Mouse (Mus musculus) urinary bladder, postnatal 14 days (tissue): ENCODE measurements around the gene Dgkg.
A peak's percentile ranks its signal among the peaks of the same experiment; 100 is the strongest.

Experiments
- DNase-seq: peaks from one replicate; pipeline ENCODE4 v3.0.0; 2021; ENCODE audit warnings: low spot score

Gene Dgkg

GRCm38 (mm10) chr16:22545799-22546198 is 111.2 kb downstream of the Dgkg start:
- DNase-seq = no peak

DNA sequence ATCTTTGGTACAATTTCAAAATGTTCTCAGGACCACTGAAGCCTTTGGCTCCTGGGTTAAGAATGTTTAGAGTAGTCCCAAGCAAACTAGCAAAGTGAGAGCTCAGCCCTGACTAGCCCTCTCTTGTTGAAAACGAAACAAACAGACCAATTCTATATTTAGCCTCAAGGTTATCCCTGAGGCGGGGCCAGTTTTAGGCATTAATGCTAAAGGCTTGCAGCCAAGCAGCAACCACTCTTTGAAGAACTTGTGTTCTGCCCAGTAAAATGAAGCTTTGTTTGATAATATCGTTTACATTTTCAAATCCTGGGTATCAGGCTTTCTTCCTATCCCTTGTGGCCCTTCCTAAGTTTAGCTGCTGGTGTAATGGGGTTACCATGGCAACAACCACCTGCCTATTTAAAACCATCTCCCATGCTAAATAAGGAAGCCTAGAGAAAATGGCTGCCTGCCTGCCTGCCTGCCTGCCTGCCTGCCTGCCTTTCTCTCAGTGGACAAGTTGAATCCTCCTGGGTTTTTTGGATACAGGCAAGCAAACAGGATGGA is 111.9 kb downstream of the Dgkg start:
- no peak for DNase-seq

GRCm38 (mm10) chr16:22542691-22543141 is 114.3 kb downstream of the Dgkg start:
- DNase-seq = no peak

DNA sequence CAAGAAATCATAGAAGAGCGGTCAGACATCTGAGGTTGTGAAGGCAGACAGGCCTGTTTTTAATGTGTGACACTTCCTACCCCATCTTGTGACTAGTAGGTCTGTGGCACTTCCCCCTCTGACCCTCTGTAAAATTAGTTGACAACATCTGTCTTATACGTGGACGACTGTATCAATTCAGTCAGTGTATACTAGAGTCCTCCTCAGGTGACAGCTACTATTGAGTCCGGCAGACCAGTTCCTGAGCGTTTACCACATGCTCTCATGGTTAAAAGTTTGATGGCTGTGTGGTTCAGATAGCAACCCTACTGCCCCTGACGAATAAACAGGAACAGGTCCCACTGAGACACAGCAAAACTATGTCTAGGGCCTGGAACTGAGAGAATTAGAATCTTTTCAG is 117.7 kb downstream of the Dgkg start:
- DNase-seq = no peak

GRCm38 (mm10) chr16:22536581-22537160 is 120.3 kb downstream of the Dgkg start:
- no peak for DNase-seq

DNA sequence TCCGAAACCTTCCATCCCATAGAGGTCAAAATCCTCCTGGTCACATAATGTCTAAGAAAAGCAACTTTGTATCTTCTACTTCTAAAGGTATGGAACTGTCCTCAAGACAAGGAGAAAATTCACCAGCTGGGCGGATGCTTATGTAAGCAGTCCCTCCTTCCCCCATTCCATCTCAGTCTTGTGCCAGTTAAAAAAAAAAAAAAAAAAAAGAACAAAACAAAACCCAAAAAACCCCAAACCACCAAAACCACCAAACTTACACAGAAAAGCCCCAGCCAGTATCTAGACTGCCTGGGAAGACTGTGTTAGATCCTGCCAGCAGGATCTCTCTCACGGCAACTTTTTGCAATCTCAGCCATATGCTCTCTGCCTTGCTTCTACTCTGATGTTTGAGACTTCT is 123.9 kb downstream of the Dgkg start:
- DNase-seq = no peak

GRCm38 (mm10) chr16:22531834-22532233 is 125.2 kb downstream of the Dgkg start:
- DNase-seq = no peak

DNA sequence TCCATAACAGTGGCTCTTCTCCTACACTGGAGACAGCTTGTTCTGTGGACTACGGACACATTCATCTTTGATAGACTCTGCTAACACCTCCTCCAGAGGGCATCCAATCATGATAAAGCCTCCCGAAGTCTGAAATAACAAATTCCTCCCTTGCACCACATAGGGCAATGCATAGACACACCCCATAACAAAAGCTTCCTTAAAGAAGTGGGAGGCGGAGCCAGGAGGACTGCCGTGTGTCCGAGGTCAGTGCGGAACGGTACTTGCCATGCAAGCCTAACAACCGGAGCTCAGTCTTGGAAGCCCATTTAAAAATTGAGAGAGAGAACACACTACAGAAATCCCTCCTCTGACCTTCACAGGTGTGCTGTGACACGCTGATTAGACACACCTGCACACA is 126.0 kb downstream of the Dgkg start:
- no peak for DNase-seq

GRCm38 (mm10) chr16:22527499-22527939 is 129.5 kb downstream of the Dgkg start:
- DNase-seq = no peak

DNA sequence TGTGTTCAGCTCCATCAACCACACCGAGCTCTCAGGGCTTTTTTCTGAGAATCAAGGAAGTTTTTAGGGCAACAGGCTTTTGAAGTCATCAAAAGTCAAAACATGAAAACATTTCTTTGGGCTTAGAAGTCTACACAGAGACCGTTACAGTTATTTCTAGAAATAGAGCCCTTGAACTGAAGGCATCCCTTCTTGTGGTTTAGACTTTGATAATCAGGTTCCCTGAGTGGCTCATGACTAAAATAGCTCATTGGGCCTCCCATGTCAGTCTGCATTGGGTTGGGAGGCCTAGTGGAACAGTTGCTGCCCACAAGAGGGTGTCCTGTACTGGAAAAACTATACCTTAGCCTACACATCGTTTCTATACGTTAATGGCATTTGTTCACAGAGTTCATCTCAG is 130.6 kb downstream of the Dgkg start:
- no peak for DNase-seq

DNA sequence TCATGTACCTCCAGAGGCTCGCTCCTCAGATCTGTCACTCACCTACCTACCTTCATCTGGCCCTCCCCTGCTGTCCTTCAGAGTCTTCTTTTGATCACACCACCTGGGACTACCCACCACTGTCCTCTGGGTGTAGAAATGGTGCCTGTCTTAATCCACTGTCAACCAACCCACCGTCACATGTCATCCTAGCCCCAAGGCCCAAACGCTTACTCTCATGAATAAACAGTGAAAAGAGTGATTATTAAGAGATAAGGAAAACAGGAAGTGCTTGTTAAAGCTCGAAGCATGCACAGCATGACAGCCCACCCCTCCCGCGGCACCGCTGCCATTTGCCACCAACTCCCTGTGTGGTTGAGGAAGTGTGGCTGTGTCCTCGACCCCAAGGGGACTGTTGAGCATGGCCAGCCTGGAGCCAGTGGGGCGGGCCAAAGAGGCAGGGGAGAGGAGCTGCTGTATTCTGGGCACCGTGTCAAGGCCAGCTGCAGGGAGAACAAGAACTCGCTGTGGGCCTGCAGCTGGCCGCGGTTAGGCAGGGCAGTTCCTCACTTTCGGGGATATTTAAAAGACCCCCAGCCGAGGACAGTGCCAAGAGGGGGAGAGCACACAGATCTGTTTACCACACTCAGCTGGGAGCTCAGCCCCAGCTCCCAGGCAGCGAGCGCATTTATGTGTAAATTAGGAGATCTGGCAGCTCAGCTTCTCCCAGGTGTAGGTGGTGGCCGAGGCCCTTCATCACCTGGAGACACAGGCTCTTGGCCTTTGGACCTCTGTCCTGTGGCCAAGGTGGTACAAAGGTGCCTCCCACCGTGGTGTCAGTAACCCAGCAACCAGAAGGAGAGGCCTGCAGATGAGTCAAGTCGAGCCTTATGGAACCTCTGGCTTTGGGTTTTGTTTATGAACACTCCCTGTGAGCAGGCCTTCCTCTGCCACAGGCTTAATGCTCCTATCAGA is 139.3 kb downstream of the Dgkg start:
- peak; percentile 50 for DNase-seq

DNA sequence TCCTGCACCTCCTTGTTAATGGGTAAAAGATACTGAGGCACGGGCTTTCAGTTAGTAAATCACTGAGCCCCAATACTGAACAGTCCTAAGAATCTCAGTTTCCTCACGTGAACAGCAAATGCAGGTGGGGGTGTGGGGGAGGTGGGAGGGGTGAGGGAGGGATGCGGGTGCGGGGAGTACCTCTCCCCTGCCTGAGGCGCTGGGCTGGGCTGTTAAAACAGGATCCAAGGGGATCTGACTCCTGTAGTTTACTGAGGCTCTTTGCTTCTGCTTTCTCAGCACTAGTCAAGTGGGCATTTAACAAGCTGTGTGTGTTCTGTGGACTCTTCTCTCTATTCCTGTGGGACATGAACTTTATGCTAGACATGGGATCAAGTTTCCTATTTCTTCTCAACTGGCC is 141.5 kb downstream of the Dgkg start:
- DNase-seq = no peak

DNA sequence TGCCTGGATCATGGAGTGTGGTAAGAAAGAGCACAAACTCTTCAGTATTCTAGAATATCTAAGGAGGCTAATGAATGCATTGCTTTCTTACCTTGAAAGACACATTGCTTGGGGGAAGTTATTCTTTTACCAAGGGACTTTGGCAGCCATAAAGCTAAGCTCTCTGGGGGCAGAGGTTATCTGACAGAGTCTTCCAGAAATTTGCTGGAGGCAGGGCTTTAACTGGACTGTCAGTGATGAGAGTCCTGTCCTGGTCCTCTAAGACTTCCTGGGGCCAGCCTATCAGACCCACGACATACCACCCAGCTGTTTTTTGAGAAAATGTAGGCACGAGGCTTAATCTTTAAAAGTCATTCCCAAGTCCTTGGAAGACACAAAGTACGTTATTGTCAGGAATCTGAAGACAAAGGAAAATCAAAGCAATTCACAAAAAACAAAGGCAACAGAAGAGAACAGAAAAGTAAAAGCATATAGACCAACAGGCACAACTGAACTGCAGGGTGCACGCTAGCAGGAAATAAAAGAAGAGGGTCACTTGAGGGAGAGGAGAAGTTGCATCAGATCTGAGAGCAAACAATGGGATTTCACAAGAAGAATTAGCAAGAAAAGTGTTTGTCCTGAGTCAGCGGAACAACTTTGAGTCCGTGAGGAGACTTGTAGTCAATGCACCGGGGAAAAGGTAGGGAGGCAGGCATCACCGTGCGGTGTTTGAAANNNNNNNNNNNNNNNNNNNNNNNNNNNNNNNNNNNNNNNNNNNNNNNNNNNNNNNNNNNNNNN is 146.0 kb downstream of the Dgkg start:
- DNase-seq = no peak

- DNase-seq = no peak
Observed at GRCm38 (mm10) chr16:22508936-22509563, 148.0 kb downstream of the Dgkg start.

DNA sequence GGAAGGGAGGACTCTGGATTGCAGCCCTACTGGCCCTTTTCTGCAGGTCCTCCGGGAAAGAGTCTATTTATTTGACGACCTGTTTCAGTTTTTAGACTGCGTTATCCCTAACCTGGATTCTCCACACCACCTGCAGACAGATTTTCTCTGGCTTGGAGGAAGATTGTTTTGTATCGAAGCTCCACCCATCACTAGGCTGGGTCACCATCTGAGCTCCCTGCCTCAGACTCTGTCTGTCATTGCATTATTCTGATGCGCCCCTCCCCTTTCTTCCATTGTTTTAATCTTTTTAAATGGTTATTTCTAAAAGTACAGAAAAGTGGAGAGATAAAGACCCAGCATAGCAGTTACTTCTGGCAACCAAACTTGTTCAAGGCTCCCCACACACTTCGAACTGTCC is 151.4 kb downstream of the Dgkg start:
- no peak for DNase-seq

GRCm38 (mm10) chr16:22504851-22505250 is 152.2 kb downstream of the Dgkg start:
- peak; percentile 20 for DNase-seq

DNA sequence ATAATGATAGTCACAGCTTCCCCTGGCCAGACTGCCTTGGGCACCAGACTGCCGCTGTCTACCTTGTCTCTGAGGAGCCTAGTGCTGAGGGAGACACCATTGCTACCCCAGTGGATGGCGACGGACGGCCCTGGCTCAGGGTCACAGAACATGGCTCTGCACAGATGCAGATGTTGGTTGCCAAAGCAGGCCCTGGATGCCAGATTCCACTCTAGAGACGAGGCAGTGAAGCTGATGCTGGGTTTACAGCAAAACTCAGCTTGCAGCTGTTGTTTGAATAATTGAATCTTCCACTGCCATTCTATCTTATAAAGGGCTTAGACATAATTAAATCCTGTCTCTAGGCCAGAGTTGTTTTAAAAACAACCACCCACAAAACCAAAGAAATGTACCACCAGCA is 153.0 kb downstream of the Dgkg start:
- DNase-seq = no peak

DNA sequence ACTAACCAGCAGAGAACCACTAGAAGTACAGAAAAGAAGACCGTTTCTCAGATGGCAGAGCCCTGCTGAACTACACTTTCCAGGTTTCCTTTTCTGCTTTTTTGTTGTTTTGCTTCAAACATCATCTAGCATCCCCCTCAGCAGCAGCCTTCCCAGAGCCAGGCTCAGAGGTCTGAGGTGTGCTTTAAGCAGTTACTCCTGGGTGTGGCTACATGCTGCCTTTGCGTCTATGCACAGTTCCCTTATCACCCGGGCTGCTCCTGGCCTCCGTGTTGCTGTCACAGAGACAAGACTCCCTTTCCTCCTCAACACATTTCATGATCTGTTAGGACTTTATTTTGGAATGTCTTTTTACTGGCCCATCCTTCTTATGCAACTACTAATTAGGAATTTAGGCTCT is 153.6 kb downstream of the Dgkg start:
- DNase-seq = no peak

DNA sequence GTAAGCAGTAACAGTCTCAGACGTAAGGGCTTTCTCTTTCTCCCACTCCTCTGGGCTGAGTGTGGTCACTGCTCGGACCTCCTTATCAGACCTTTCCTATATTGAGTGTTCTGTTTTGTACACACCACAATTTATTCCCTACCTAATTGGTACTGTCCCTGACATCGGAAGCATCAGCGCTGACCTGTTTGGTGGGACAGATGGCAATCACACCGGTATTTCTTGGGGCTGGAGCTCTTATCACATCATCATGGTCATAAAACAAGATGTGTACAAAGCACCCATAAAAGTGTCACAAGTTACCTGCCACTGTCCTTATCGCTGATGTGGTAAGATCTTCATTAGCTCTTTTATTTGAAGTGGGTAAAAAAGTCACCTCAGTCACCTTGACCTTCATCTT is 155.2 kb downstream of the Dgkg start:
- no peak for DNase-seq

- DNase-seq = no peak
Observed at GRCm38 (mm10) chr16:22500561-22500960, 156.5 kb downstream of the Dgkg start.

- peak; percentile 26 for DNase-seq
Observed at GRCm38 (mm10) chr16:22499951-22500350, 157.1 kb downstream of the Dgkg start.

DNA sequence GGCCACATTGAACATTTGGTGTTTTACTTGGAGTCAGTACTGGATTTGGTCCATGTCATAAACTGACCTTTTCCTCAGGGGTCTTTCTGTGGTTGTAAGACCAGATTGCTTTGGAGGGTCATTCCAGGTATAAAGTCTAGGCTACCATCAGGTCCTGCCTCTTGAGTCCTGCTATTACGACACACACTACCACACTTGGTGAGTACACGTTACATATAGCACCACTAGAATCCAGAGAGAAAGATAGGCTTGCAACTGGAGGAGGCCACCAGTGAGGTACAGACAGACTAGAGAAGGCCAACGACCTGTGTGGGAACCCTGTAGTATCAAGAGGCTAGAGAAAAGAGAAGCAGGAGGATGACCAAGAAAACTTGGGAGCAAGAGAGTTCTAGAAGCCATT is 157.6 kb downstream of the Dgkg start:
- DNase-seq = no peak
